Mouse (Mus musculus) inflammation-experienced regulatory T-cells (primary cell): ENCODE data around the gene Cav2. TPM values are rescaled to one million over a fixed set of nuclear protein-coding genes. Genes with fewer than 3 reads are reported as not detected.

ENCODE experiments used
- polyA plus RNA-seq, 2 experiments: library from polyadenylated mRNA; unstranded; fragments of 100-300 nt; shearing (Covaris generic); gene quantifications; one replicate each; pipeline ENCODE4 v1.2.1; 2017

Cav2 gene
- polyA plus RNA-seq, result 1 to 10 TPM in 1 of 2 experiments, under 1 TPM in 1; 0.84 to 1.2 TPM

DNA sequence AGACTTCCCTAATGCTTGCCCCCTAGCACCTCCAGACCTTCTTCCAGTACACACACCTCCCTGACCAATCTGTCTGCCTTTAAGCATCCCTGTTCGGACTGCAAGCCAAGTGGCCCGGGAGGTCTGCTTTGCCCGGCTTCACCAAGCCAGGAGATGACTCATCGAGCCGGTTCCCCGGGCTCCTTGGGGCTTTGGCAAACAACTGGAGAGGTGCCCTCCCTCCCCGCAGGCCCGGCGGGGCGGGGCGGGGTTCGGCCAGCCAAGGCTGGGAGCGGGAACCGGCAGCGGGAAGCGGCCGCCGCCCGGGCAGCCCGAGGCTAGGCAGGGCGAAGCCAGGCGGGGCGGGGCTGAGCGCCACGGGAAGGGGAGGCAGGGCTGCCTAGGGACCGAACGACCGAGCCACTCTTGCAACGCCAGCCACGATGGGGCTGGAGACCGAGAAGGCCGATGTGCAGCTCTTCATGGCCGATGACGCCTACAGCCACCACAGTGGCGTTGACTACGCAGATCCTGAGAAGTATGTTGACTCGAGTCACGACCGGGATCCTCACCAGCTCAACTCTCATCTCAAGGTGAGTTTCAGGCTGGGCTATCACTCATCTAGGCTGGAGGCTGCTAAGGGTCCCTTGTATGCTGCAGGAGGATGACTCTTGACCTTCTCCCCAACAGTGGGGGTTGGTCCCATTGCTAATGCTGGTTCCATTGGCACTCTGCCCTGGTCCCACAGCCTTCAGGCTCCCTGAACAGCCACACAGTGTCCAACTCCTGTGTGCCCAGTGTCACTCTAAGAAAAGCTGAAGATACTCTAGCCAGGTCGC is at the start of gene Cav2:
Gene Cav2, plus strand, starts transcription at position 247 of the 818 bp plus-strand sequence.

DNA sequence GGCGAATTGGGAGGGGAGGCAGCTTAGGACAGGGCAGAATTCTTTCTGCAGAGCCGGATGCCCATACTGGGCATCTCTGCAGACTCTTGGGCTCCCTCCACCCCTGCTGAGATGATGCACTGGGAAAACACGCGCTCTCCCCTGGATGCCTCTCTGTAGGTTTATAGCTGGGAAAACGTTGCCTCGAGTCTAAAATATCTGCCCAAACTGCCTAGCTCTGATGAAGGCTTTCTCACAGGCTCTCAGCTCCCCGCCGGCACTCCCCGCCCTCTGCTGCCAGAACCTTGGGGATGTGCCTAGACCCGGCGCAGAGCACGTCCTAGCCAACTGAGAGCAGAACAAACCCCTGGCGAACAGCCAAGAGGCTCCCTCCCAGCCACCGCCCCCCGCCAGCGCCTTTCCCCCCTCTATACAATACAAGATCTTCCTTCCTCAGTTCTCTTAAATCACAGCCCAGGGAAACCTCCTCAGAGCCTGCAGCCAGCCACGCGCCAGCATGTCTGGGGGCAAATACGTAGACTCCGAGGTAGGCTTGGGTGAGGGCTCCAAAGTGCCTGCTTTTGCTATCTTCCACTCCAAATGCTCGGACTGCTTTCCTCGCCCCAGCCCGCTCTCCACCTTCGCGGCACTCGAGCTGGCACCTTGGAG is 25.1 kb downstream of the Cav2 start, which contains the start of gene Cav1:
Gene Cav1, plus strand, starts transcription at position 382 of the 648 bp plus-strand sequence.

Other genes with a start within 250 kb of the Cav2 start
- gene Tes, start 216.0 kb upstream of the Cav2 start, polyA plus RNA-seq, result 100 to 1,000 TPM; 194 to 239 TPM
- not detected for gene Cav1, start 25.1 kb downstream of the Cav2 start, polyA plus RNA-seq
- under 1 TPM; 0.17 to 0.54 TPM for gene Met, start 182.6 kb downstream of the Cav2 start, polyA plus RNA-seq